Mouse (Mus musculus) heart, postnatal 0 days (tissue): ENCODE data around the gene Gm49027.

Source experiments
- CTCF ChIP-seq: IDR thresholded peaks from 2 replicates; pipeline ENCODE4 v1.5.1; 2016; ENCODE audit warnings: antibody characterized with exemption, control low read depth, low read depth
- EP300 ChIP-seq: IDR thresholded peaks from 2 replicates; pipeline ENCODE4 v1.6.1; 2016; ENCODE audit warnings: antibody characterized with exemption, low read depth

- TF ChIP-seq EP300, result no peak
- TF ChIP-seq CTCF, result no peak
These were observed 3.7 kb downstream of the Gm49027 start for GRCm38 (mm10) chr5:123521621-123522020.
